Mouse (Mus musculus) gastrocnemius, postnatal 14 days (tissue): ENCODE measurements around the gene Gimap4. TPM values are rescaled to one million over a fixed set of nuclear protein-coding genes. Genes with fewer than 3 reads are reported as not detected.
"Not testable (repeated sequence)": the region's sequence is repeated elsewhere in the genome, so short reads cannot be mapped to it uniquely, and the experiment has no call there.

Experiments
- DNase-seq: peaks from one replicate; pipeline ENCODE4 v3.0.0; 2021; ENCODE audit warnings: mixed read lengths
- intact Hi-C: fragments of 180-260 bp; cut with DNase I; formaldehyde crosslinking; loops from one replicate; pipeline ENCODE4 v1.15.1; 2025; ENCODE audit warnings: low total_unique reads
- total RNA-seq, 2 experiments: library from RNA; stranded (reverse); gene quantifications; 2 replicates each; pipeline ENCODE4 v1.2.3; 2021

Gene Gimap4
- total RNA-seq, 2 experiments from 2014 or later: 10.7 to 12.5 TPM

GRCm38 (mm10) chr6:48674291-48675058 lies 9.9 kb upstream of the Gimap4 start:
- intact Hi-C loops: no loop called here
- DNase-seq: no peak

GRCm38 (mm10) chr6:48675400-48675930 lies 8.9 kb upstream of the Gimap4 start:
- no peak for DNase-seq
- intact Hi-C loops: no loop called here

GRCm38 (mm10) chr6:48675931-48676859 lies 8.2 kb upstream of the Gimap4 start, which contains the start of gene Gimap9:
Gimap9 (plus strand) TSS chr6:48676129.
- no peak for DNase-seq
- intact Hi-C loops: no loop called here

GRCm38 (mm10) chr6:48676860-48677415 lies 7.4 kb upstream of the Gimap4 start:
- intact Hi-C loops: no loop called here
- no peak for DNase-seq

GRCm38 (mm10) chr6:48677492-48678345 lies 6.6 kb upstream of the Gimap4 start:
- DNase-seq: no peak
- intact Hi-C loops: no loop called here

GRCm38 (mm10) chr6:48678391-48678790 lies 6.0 kb upstream of the Gimap4 start:
- intact Hi-C loops: no loop called here
- no peak for DNase-seq

- intact Hi-C loops: no loop called here
- DNase-seq: no peak
Measured at GRCm38 (mm10) chr6:48679701-48680100, 4.6 kb upstream of the Gimap4 start.

GRCm38 (mm10) chr6:48680421-48680820 lies 3.9 kb upstream of the Gimap4 start:
- no peak for DNase-seq
- intact Hi-C loops: no loop called here

- intact Hi-C loops: no loop called here
Measured at GRCm38 (mm10) chr6:48681472-48682090, 2.8 kb upstream of the Gimap4 start.

GRCm38 (mm10) chr6:48682271-48682670 lies 2.1 kb upstream of the Gimap4 start:
- intact Hi-C loops: no loop called here
- no peak for DNase-seq

More at GRCm38 (mm10) chr6:48681472-48682090, 2.8 kb upstream of the Gimap4 start:
- no peak for DNase-seq

GRCm38 (mm10) chr6:48683263-48683821 lies 1.0 kb upstream of the Gimap4 start:
- intact Hi-C loops, DNase-seq: not testable (repeated sequence)

- DNase-seq: no peak
- intact Hi-C loops: no loop called here
Measured at GRCm38 (mm10) chr6:48684806-48685205, 457 bp downstream of the Gimap4 start.

GRCm38 (mm10) chr6:48685251-48685650 lies 902 bp downstream of the Gimap4 start:
- intact Hi-C loops: no loop called here
- DNase-seq: no peak

- intact Hi-C loops: no loop called here
- no peak for DNase-seq
Measured at GRCm38 (mm10) chr6:48685694-48686665, 1.6 kb downstream of the Gimap4 start.

GRCm38 (mm10) chr6:48687077-48687476 lies 2.7 kb downstream of the Gimap4 start:
- intact Hi-C loops: no loop called here

GRCm38 (mm10) chr6:48689320-48689719 lies 5.0 kb downstream of the Gimap4 start:
- no peak for DNase-seq
- intact Hi-C loops: no loop called here

More at GRCm38 (mm10) chr6:48687077-48687476, 2.7 kb downstream of the Gimap4 start:
- DNase-seq: no peak

GRCm38 (mm10) chr6:48692962-48693361 lies 8.6 kb downstream of the Gimap4 start:
- DNase-seq: no peak
- intact Hi-C loops: no loop called here
